Mouse (Mus musculus) heart, postnatal 0 days (tissue): ENCODE data around the gene Chga. TPM values are rescaled to one million over a fixed set of nuclear protein-coding genes. Genes with fewer than 3 reads are reported as not detected.

Experiments
- ATAC-seq: fragments of 200-750 bp; cut with Nextera tagmentation; 2 replicates; pipeline ENCODE4 v1.8.0; 2017; ENCODE audit warnings: low read depth, moderate number of reproducible peaks, moderate library complexity; ENCODE audit not compliant: insufficient read depth
- DNase-seq: peaks from one replicate; pipeline ENCODE4 v3.0.0-alpha.2; 2016; ENCODE audit warnings: low spot score
- H3K27ac ChIP-seq: fragments of 300-500 bp; sonication (generic); 2 replicates; pipeline ENCODE4 v1.5.1; 2014; ENCODE audit warnings: low read depth, mild to moderate bottlenecking
- H3K27me3 ChIP-seq: fragments of 300-500 bp; sonication (generic); 2 replicates; pipeline ENCODE4 v1.6.1; 2014; ENCODE audit warnings: low read length, mixed read lengths; ENCODE audit not compliant: control insufficient read depth, insufficient read depth
- H3K36me3 ChIP-seq: fragments of 300-500 bp; sonication (generic); replicated peaks from 2 replicates; pipeline ENCODE4 v1.6.1; 2014; ENCODE audit warnings: low read length, mixed read lengths; ENCODE audit not compliant: control insufficient read depth, insufficient read depth
- H3K4me1 ChIP-seq: fragments of 300-500 bp; sonication (generic); 2 replicates; pipeline ENCODE4 v1.6.1; 2014; ENCODE audit warnings: antibody characterized with exemption; ENCODE audit not compliant: control insufficient read depth, insufficient read depth
- H3K4me2 ChIP-seq: fragments of 300-500 bp; sonication (generic); 2 replicates; pipeline ENCODE4 v1.6.1; 2014; ENCODE audit warnings: low read depth, mild to moderate bottlenecking, low read length, moderate library complexity
- H3K4me3 ChIP-seq: fragments of 300-500 bp; sonication (generic); 2 replicates; pipeline ENCODE4 v1.5.1; 2014; ENCODE audit warnings: low read depth, low read length
- H3K9ac ChIP-seq: fragments of 300-500 bp; sonication (generic); replicated peaks from 2 replicates; pipeline ENCODE4 v1.6.1; 2014; ENCODE audit warnings: low read depth, low read length, mixed read lengths
- H3K9me3 ChIP-seq: fragments of 300-500 bp; sonication (generic); replicated peaks from 2 replicates; pipeline ENCODE4 v1.6.1; 2016; ENCODE audit warnings: low read length; ENCODE audit not compliant: control insufficient read depth
- CTCF ChIP-seq: IDR thresholded peaks from 2 replicates; pipeline ENCODE4 v1.5.1; 2016; ENCODE audit warnings: antibody characterized with exemption, control low read depth, low read depth
- EP300 ChIP-seq: IDR thresholded peaks from 2 replicates; pipeline ENCODE4 v1.6.1; 2016; ENCODE audit warnings: antibody characterized with exemption, low read depth
- WGBS: fragments of 180-500 bp; shearing (Covaris S2); extraction: QIAGEN DNeasy Blood & Tissue Kit; methylation state at CpG from one replicate; pipeline ENCODE4 v1.1.7; 2014; 5-methylcytosine and 5-hydroxymethylcytosine counted together
- polyA plus RNA-seq: library from polyadenylated mRNA; unstranded; fragments of >200 nt; fragmentation: Nextera tagmentation; extraction: Ambion mirVana; gene quantifications from 2 replicates; pipeline ENCODE4 v1.2.1, GENCODE M21; 2015
- total RNA-seq: library from RNA; depleted of rRNA; stranded (reverse); fragments of >200 nt; gene quantifications from 2 replicates; pipeline ENCODE4 v1.2.3, GENCODE M21; 2014; ENCODE audit warnings: low replicate concordance

The Chga gene
- total and polyA plus RNA-seq, 2 experiments from 2014 or later = not detected

DNA sequence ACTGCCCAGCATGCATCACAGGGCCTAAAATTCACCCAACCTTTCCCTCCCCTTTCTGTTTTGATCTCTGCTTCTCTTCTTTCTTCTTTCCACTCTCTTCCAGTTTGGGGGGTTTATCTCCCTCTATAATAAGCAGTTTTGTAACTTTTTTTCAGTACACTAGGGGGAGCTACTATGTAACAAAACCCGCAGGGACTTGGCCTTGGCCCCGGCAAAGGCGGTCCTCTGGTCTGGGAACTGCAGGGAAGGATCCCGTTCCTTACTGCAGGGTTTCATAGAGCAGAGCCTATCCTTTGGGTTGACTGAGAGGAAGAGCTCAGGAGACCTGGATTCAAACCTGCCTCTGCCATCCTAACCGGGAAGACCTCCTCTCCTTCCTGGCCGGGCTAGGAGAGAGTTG is 30.0 kb upstream of the Chga start:
- peak; percentile 42 for TF ChIP-seq CTCF
- no peak for TF ChIP-seq EP300
- Histone ChIP-seq H3K27me3 (no peaks in the 10 kb centered on the region), H3K4me3 (no peak overlapping the region), H3K9ac (no peak overlapping the region), H3K4me1 (no peaks in the 10 kb centered on the region), H3K9me3 (no peaks in the 10 kb centered on the region), H3K27ac (no peak overlapping the region), H3K4me2 (no peak overlapping the region), H3K36me3 (no peaks in the 10 kb centered on the region)
- peak; percentile 63 for DNase-seq
- peak; percentile 59 for ATAC-seq
- 12% methylated on average over 6 of the region's 6 CpGs for WGBS

DNA sequence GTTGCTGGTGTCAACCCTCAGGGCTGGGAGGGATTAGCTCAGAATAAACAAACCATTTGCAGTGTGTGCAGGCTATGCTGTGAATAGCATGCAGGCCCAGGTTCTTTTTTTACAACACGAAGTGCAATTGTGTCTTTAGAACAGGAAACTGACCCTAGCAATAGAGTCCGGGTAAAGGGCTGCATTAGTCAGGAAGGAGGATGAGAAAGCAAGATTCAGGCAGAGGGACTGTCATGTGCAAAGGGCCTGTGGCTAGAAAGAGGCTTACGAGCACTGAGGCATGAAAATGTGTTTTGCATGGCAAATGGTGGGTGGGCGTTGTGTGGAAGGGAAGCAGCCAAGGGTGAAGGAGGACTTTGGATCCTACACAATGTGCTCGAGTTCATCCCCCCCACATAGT is 26.8 kb upstream of the Chga start:
- Histone ChIP-seq H3K9ac (no peak overlapping the region), H3K4me2 (no peak overlapping the region), H3K27ac (no peak overlapping the region), H3K36me3 (no peaks in the 10 kb centered on the region), H3K9me3 (no peaks in the 10 kb centered on the region), H3K4me1 (no peaks in the 10 kb centered on the region), H3K4me3 (no peak overlapping the region), H3K27me3 (no peaks in the 10 kb centered on the region)
- ATAC-seq = no peak
- 68% methylated on average over 5 of the region's 5 CpGs for WGBS
- DNase-seq = no peak
- TF ChIP-seq EP300 (no peak), CTCF (no peak)

DNA sequence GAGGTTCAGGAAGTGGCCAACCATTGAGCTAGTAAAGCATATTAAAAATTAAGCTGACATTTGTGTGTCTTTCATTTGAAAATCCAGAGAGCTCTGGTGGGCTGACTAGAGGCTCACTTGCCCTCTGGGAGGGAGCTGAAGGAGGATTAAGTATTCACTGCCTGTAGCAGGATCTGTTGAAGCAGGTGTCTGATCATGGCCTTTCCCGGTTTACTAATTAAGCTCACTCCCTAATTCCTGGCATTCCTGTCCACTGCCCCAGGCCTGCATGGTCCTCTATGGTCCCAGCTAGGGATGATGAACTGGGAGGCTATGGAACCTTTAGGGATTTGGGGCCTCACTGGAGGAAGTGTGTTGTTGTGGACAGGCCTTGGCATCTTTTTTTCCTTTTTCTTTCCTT is 19.0 kb upstream of the Chga start:
- Histone ChIP-seq H3K27ac (no peak overlapping the region), H3K4me3 (no peak overlapping the region), H3K4me2 (no peak overlapping the region), H3K4me1 (no peaks in the 10 kb centered on the region), H3K36me3 (no peaks in the 10 kb centered on the region), H3K9me3 (no peaks in the 10 kb centered on the region), H3K9ac (no peak overlapping the region), H3K27me3 (no peaks in the 10 kb centered on the region)
- TF ChIP-seq EP300 (no peak), CTCF (no peak)
- 38% methylated on average over 1 of the region's 1 CpGs for WGBS
- DNase-seq = no peak
- no peak for ATAC-seq

DNA sequence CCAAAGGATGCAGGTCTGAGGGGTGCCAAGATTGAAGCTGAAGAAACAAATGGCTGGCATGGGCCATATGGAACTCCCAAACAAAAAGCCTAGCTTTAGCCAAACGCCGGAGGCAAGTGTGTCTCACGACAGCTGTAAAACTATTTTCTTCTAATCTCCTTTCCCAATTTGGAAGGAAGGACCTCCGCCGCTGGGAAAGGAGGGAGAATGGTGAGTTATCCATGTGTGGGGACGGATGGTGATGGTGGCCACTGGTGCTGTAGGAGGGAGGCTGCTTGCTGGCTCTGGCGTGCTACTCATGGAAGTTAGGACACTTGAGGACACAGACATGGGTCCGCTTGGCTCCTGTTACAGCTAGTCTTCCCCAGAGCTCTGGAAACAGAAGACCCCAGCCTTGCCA is 14.5 kb upstream of the Chga start:
- no peak for DNase-seq
- no peak for ATAC-seq
- H3K27ac ChIP-seq = no peak overlapping the region
- no peak for TF ChIP-seq CTCF
- no peaks in the 10 kb centered on the region for H3K4me1 ChIP-seq
- no peaks in the 10 kb centered on the region for H3K36me3 ChIP-seq
- WGBS = 50% methylated on average over 8 of the region's 8 CpGs
- H3K9ac ChIP-seq = no peak overlapping the region
- no peaks in the 10 kb centered on the region for H3K9me3 ChIP-seq
- no peaks in the 10 kb centered on the region for H3K27me3 ChIP-seq
- no peak overlapping the region for H3K4me3 ChIP-seq
- no peak overlapping the region for H3K4me2 ChIP-seq

DNA sequence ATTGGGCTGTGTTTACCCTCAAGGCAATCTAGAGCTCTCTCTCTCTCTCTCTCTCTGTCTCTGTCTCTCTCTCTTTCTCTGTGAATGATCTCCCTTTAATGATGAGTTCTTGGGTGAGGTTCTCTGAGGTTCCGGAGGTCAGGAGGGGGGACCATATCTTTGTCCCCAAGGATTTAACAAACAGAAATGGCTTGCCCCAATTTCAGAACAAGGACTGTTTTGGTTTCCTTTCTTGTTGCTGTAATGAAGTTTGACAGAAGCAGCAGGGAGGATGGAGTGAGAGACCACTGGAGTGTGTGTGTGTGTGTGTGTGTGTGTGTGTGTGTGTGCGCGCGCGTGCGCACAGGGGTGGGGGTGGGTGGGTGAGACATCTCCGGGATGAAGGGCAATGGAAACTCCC is 13.6 kb upstream of the Chga start:
- H3K4me2 ChIP-seq = no peak overlapping the region
- no peak overlapping the region for H3K9ac ChIP-seq
- no peak for DNase-seq
- ATAC-seq = no peak
- no peak overlapping the region for H3K4me3 ChIP-seq
- H3K36me3 ChIP-seq = no peaks in the 10 kb centered on the region
- no peak overlapping the region for H3K27ac ChIP-seq
- TF ChIP-seq CTCF (no peak), EP300 (no peak)
- no peaks in the 10 kb centered on the region for H3K27me3 ChIP-seq
- H3K9me3 ChIP-seq = no peaks in the 10 kb centered on the region
- H3K4me1 ChIP-seq = no peaks in the 10 kb centered on the region
- 87% methylated on average over 7 of the region's 7 CpGs for WGBS

DNA sequence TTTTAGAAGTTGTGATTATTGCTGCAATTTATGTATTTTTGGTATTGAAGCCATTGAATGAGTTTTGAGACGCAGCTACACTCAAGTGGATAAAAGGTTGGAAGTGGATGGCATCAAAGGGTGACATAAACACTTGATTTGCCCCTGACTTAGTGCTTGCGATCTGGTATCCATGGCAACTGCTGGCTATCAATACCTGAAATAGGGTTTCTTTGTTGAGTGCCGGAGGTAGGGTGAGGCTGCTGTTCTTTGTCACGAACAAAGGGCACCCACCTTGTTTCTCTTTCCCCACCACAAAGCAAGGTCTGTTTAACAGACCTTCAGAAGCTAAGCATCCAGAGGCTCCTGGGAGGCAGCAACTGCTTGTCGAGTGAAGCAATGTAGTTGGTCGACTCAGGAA is 9.6 kb upstream of the Chga start:
- no peak overlapping the region for H3K27ac ChIP-seq
- H3K27me3 ChIP-seq = no peaks in the 10 kb centered on the region
- no peaks in the 10 kb centered on the region for H3K36me3 ChIP-seq
- no peaks in the 10 kb centered on the region for H3K4me1 ChIP-seq
- no peak overlapping the region for H3K9ac ChIP-seq
- no peak for TF ChIP-seq EP300
- TF ChIP-seq CTCF = no peak
- DNase-seq = no peak
- no peak for ATAC-seq
- no peak overlapping the region for H3K4me3 ChIP-seq
- H3K9me3 ChIP-seq = no peaks in the 10 kb centered on the region
- no peak overlapping the region for H3K4me2 ChIP-seq
- WGBS = 56% methylated on average over 6 of the region's 6 CpGs
